Mouse (Mus musculus): ENCODE measurements around the gene Muc4. TPM values are rescaled to one million over a fixed set of nuclear protein-coding genes. Genes with fewer than 3 reads are reported as not detected.

Muc4 gene
- polyA plus RNA-seq, 1 experiment from 2014 or later: not detected

GRCm38 (mm10) chr16:32810321-32810720 is 74.6 kb downstream of the Muc4 start, which contains the start of gene Smbd1:
TSS of gene Smbd1 (minus strand) at chr16:32810477.
- 83% methylated on average over 4 of the region's 4 CpGs for WGBS
- H3K9ac ChIP-seq: no peak within 1 kb of the TSS
- H3K27ac ChIP-seq: no peak within 1 kb of the TSS
- H3K4me1 ChIP-seq (replicated peaks): peaks cover 21% of the 10 kb centered on the region
- H3K27me3 ChIP-seq: no peaks in the 10 kb centered on the region
- H3K4me3 ChIP-seq: no peak within 1 kb of the TSS
- ATAC-seq (replicated peaks; ENCODE audit: insufficient number of reproducible peaks, insufficient read depth, low FRiP score, low read depth): no peak
- H3K36me3 ChIP-seq: no peaks in the 10 kb centered on the region
- no peaks in the 10 kb centered on the region for H3K9me3 ChIP-seq (replicated peaks)
- H3K4me2 ChIP-seq: no peak within 1 kb of the TSS

GRCm38 (mm10) chr16:32812888-32813361 is 77.2 kb downstream of the Muc4 start:
- no peak overlapping the region for H3K4me3 ChIP-seq
- ATAC-seq (replicated peaks; ENCODE audit: insufficient number of reproducible peaks, insufficient read depth, low FRiP score, low read depth): 0 out of 2 replicates have a peak, but pooled peaks have one; percentile 32

GRCm38 (mm10) chr16:32813362-32813761 is 77.7 kb downstream of the Muc4 start:
- peak overlapping the region; percentile 43 for H3K4me2 ChIP-seq
- no peaks in the 10 kb centered on the region for H3K36me3 ChIP-seq
- no peaks in the 10 kb centered on the region for H3K27me3 ChIP-seq
- no peak overlapping the region for H3K9ac ChIP-seq
- ATAC-seq (replicated peaks; ENCODE audit: insufficient number of reproducible peaks, insufficient read depth, low FRiP score, low read depth): no peak
- WGBS: 53% methylated on average over 9 of the region's 9 CpGs
- no peak overlapping the region for H3K4me3 ChIP-seq
- no peak overlapping the region for H3K27ac ChIP-seq
- H3K9me3 ChIP-seq (replicated peaks): no peaks in the 10 kb centered on the region
- H3K4me1 ChIP-seq (replicated peaks): peaks cover 20% of the 10 kb centered on the region

More at GRCm38 (mm10) chr16:32812888-32813361, 77.2 kb downstream of the Muc4 start:
- Histone ChIP-seq H3K9me3 (replicated peaks) (no peaks in the 10 kb centered on the region), H3K27ac (no peak overlapping the region), H3K27me3 (no peaks in the 10 kb centered on the region), H3K4me2 (peak overlapping the region; percentile 43), H3K4me1 (replicated peaks) (peaks cover 20% of the 10 kb centered on the region), H3K36me3 (no peaks in the 10 kb centered on the region), H3K9ac (no peak overlapping the region)
- under 1% methylated on average over 9 of the region's 9 CpGs for WGBS

- no peaks in the 10 kb centered on the region for H3K36me3 ChIP-seq
- H3K27ac ChIP-seq: no peak overlapping the region
- 72% methylated on average over 3 of the region's 3 CpGs for WGBS
- no peak overlapping the region for H3K4me3 ChIP-seq
- H3K4me1 ChIP-seq (replicated peaks): peaks cover 20% of the 10 kb centered on the region
- H3K9ac ChIP-seq: no peak overlapping the region
- H3K4me2 ChIP-seq: no peak overlapping the region
- no peaks in the 10 kb centered on the region for H3K27me3 ChIP-seq
- no peaks in the 10 kb centered on the region for H3K9me3 ChIP-seq (replicated peaks)
- no peak for ATAC-seq (replicated peaks; ENCODE audit: insufficient number of reproducible peaks, insufficient read depth, low FRiP score, low read depth)
These were observed 78.1 kb downstream of the Muc4 start for GRCm38 (mm10) chr16:32813771-32814170.

GRCm38 (mm10) chr16:32814539-32814938 is 78.9 kb downstream of the Muc4 start:
- Histone ChIP-seq H3K27me3 (no peaks in the 10 kb centered on the region), H3K36me3 (no peaks in the 10 kb centered on the region), H3K9ac (peak overlapping the region; percentile 36), H3K4me2 (peak overlapping the region; percentile 66), H3K4me3 (peak overlapping the region; percentile 44), H3K9me3 (replicated peaks) (no peaks in the 10 kb centered on the region), H3K27ac (peak overlapping the region; percentile 82), H3K4me1 (replicated peaks) (peaks cover 20% of the 10 kb centered on the region)
- 14% methylated on average over 14 of the region's 14 CpGs for WGBS
- peak; percentile 33; the same call in 1 of the 2 replicates for ATAC-seq (replicated peaks; ENCODE audit: insufficient number of reproducible peaks, insufficient read depth, low FRiP score, low read depth)

GRCm38 (mm10) chr16:32815160-32815605 is 79.5 kb downstream of the Muc4 start:
- peak overlapping the region; percentile 44 for H3K4me3 ChIP-seq
- H3K27ac ChIP-seq: peak overlapping the region; percentile 82
- peaks cover 20% of the 10 kb centered on the region for H3K4me1 ChIP-seq (replicated peaks)
- 9% methylated on average over 6 of the region's 6 CpGs for WGBS
- H3K36me3 ChIP-seq: no peaks in the 10 kb centered on the region
- peak overlapping the region; percentile 36 for H3K9ac ChIP-seq
- no peaks in the 10 kb centered on the region for H3K9me3 ChIP-seq (replicated peaks)
- peak; percentile 72 for ATAC-seq (replicated peaks; ENCODE audit: insufficient number of reproducible peaks, insufficient read depth, low FRiP score, low read depth)
- no peaks in the 10 kb centered on the region for H3K27me3 ChIP-seq
- H3K4me2 ChIP-seq: peak overlapping the region; percentile 66

GRCm38 (mm10) chr16:32818036-32818435 is 82.3 kb downstream of the Muc4 start:
- H3K27me3 ChIP-seq: no peaks in the 10 kb centered on the region
- no peak overlapping the region for H3K4me3 ChIP-seq
- H3K9ac ChIP-seq: no peak overlapping the region
- H3K9me3 ChIP-seq (replicated peaks): no peaks in the 10 kb centered on the region
- no peak for ATAC-seq (replicated peaks; ENCODE audit: insufficient number of reproducible peaks, insufficient read depth, low FRiP score, low read depth)
- no peak overlapping the region for H3K4me2 ChIP-seq
- H3K27ac ChIP-seq: no peak overlapping the region
- no peaks in the 10 kb centered on the region for H3K36me3 ChIP-seq
- H3K4me1 ChIP-seq (replicated peaks): peaks cover 42% of the 10 kb centered on the region
- 70% methylated on average over 4 of the region's 4 CpGs for WGBS

GRCm38 (mm10) chr16:32818441-32818840 is 82.8 kb downstream of the Muc4 start:
- H3K36me3 ChIP-seq: peaks cover 2% of the 10 kb centered on the region
- ATAC-seq (replicated peaks; ENCODE audit: insufficient number of reproducible peaks, insufficient read depth, low FRiP score, low read depth): no peak

GRCm38 (mm10) chr16:32821772-32822449 is 86.2 kb downstream of the Muc4 start:
- Histone ChIP-seq H3K9me3 (replicated peaks) (no peaks in the 10 kb centered on the region), H3K27ac (peak overlapping the region; percentile 81), H3K27me3 (no peaks in the 10 kb centered on the region), H3K9ac (0 out of 2 replicates have a peak overlapping the region, but pooled peaks have one; percentile 0), H3K4me2 (peak overlapping the region; percentile 25; the same call in 1 of the 2 replicates), H3K4me1 (replicated peaks) (peaks cover 32% of the 10 kb centered on the region), H3K36me3 (peaks cover 35% of the 10 kb centered on the region), H3K4me3 (no peak overlapping the region)
- ATAC-seq (replicated peaks; ENCODE audit: insufficient number of reproducible peaks, insufficient read depth, low FRiP score, low read depth): peak; percentile 83
- 27% methylated on average over 10 of the region's 10 CpGs for WGBS

More at GRCm38 (mm10) chr16:32818441-32818840, 82.8 kb downstream of the Muc4 start:
- H3K27me3 ChIP-seq: no peaks in the 10 kb centered on the region
- H3K9ac ChIP-seq: no peak overlapping the region
- WGBS: 83% methylated on average over 5 of the region's 5 CpGs
- H3K4me3 ChIP-seq: no peak overlapping the region
- no peak overlapping the region for H3K4me2 ChIP-seq
- no peak overlapping the region for H3K27ac ChIP-seq
- no peaks in the 10 kb centered on the region for H3K9me3 ChIP-seq (replicated peaks)
- H3K4me1 ChIP-seq (replicated peaks): peaks cover 46% of the 10 kb centered on the region

GRCm38 (mm10) chr16:32822450-32822827 is 86.8 kb downstream of the Muc4 start:
- no peaks in the 10 kb centered on the region for H3K27me3 ChIP-seq
- H3K27ac ChIP-seq: peak overlapping the region; percentile 81
- H3K36me3 ChIP-seq: peaks cover 41% of the 10 kb centered on the region
- ATAC-seq (replicated peaks; ENCODE audit: insufficient number of reproducible peaks, insufficient read depth, low FRiP score, low read depth): peak; percentile 10; the same call in 1 of the 2 replicates
- WGBS: 38% methylated on average over 6 of the region's 6 CpGs
- no peaks in the 10 kb centered on the region for H3K9me3 ChIP-seq (replicated peaks)
- H3K4me2 ChIP-seq: peak overlapping the region; percentile 25; the same call in 1 of the 2 replicates
- peaks cover 32% of the 10 kb centered on the region for H3K4me1 ChIP-seq (replicated peaks)
- H3K9ac ChIP-seq: 0 out of 2 replicates have a peak overlapping the region, but pooled peaks have one; percentile 0
- H3K4me3 ChIP-seq: no peak overlapping the region

GRCm38 (mm10) chr16:32822881-32823280 is 87.2 kb downstream of the Muc4 start:
- WGBS: 75% methylated on average over 5 of the region's 5 CpGs
- H3K9me3 ChIP-seq (replicated peaks): no peaks in the 10 kb centered on the region
- H3K4me3 ChIP-seq: no peak overlapping the region
- H3K4me2 ChIP-seq: no peak overlapping the region
- ATAC-seq (replicated peaks; ENCODE audit: insufficient number of reproducible peaks, insufficient read depth, low FRiP score, low read depth): no peak
- peaks cover 32% of the 10 kb centered on the region for H3K4me1 ChIP-seq (replicated peaks)
- no peak overlapping the region for H3K9ac ChIP-seq
- no peaks in the 10 kb centered on the region for H3K27me3 ChIP-seq
- H3K27ac ChIP-seq: peak overlapping the region; percentile 81
- H3K36me3 ChIP-seq: peaks cover 44% of the 10 kb centered on the region
